Mouse (Mus musculus): ENCODE results near the gene Kcne3. TPM values are rescaled to one million over a fixed set of nuclear protein-coding genes. Genes with fewer than 3 reads are reported as not detected.

Kcne3 gene
- 0.60 and 0.98 TPM in 2 replicates for polyA plus RNA-seq (2015; fragmentation: Nextera tagmentation; extraction: Ambion mirVana)

- Histone ChIP-seq H3K4me1 (peaks cover 13% of the 10 kb centered on the region), H3K9me3 (no peaks in the 10 kb centered on the region), H3K36me3 (replicated peaks) (no peaks in the 10 kb centered on the region), H3K27me3 (replicated peaks) (peaks cover 41% of the 10 kb centered on the region), H3K4me2 (no peak within 1 kb of the TSS), H3K9ac (no peak within 1 kb of the TSS), H3K4me3 (no peak within 1 kb of the TSS), H3K27ac (no peak within 1 kb of the TSS)
- ATAC-seq (replicated peaks): no peak
- 87% methylated on average over 3 of the region's 3 CpGs for WGBS
Observed at GRCm38 (mm10) chr7:100176269-100176668, at the start of gene Kcne3. Gene Kcne3, plus strand, starts transcription at chr7:100176502.

- WGBS: 79% methylated on average over 7 of the region's 7 CpGs
- ATAC-seq (replicated peaks): no peak
Observed at GRCm38 (mm10) chr7:100126514-100126913, 49.8 kb upstream of the Kcne3 start.

GRCm38 (mm10) chr7:100128262-100129041, 47.9 kb upstream of the Kcne3 start:
- ATAC-seq (replicated peaks): no peak
- H3K4me2 ChIP-seq: no peak overlapping the region
- no peaks in the 10 kb centered on the region for H3K4me1 ChIP-seq
- H3K27me3 ChIP-seq (replicated peaks): no peaks in the 10 kb centered on the region
- WGBS: 92% methylated on average over 7 of the region's 7 CpGs
- no peaks in the 10 kb centered on the region for H3K9me3 ChIP-seq
- no peak overlapping the region for H3K4me3 ChIP-seq
- H3K9ac ChIP-seq: no peak overlapping the region
- no peaks in the 10 kb centered on the region for H3K36me3 ChIP-seq (replicated peaks)
- no peak overlapping the region for H3K27ac ChIP-seq

More at GRCm38 (mm10) chr7:100126514-100126913, 49.8 kb upstream of the Kcne3 start:
- Histone ChIP-seq H3K27ac (no peak overlapping the region), H3K9ac (no peak overlapping the region), H3K27me3 (replicated peaks) (no peaks in the 10 kb centered on the region), H3K4me1 (peaks cover 7% of the 10 kb centered on the region; the same call in 1 of the 2 replicates), H3K4me2 (no peak overlapping the region), H3K9me3 (no peaks in the 10 kb centered on the region), H3K4me3 (no peak overlapping the region), H3K36me3 (replicated peaks) (no peaks in the 10 kb centered on the region)

- H3K27me3 ChIP-seq (replicated peaks): no peaks in the 10 kb centered on the region
- no peak overlapping the region for H3K4me3 ChIP-seq
- H3K9ac ChIP-seq: no peak overlapping the region
- no peaks in the 10 kb centered on the region for H3K4me1 ChIP-seq
- H3K27ac ChIP-seq: no peak overlapping the region
- WGBS: 80% methylated on average over 6 of the region's 6 CpGs
- no peak for ATAC-seq (replicated peaks)
- H3K9me3 ChIP-seq: no peaks in the 10 kb centered on the region
- no peak overlapping the region for H3K4me2 ChIP-seq
- H3K36me3 ChIP-seq (replicated peaks): no peaks in the 10 kb centered on the region
Observed at GRCm38 (mm10) chr7:100130592-100130991, 45.7 kb upstream of the Kcne3 start.

GRCm38 (mm10) chr7:100132379-100132778, 43.9 kb upstream of the Kcne3 start:
- Histone ChIP-seq H3K36me3 (replicated peaks) (no peaks in the 10 kb centered on the region), H3K4me2 (no peak overlapping the region), H3K27me3 (replicated peaks) (no peaks in the 10 kb centered on the region), H3K4me1 (no peaks in the 10 kb centered on the region), H3K27ac (no peak overlapping the region), H3K4me3 (no peak overlapping the region), H3K9me3 (no peaks in the 10 kb centered on the region), H3K9ac (no peak overlapping the region)
- WGBS: 70% methylated on average over 1 of the region's 1 CpGs
- no peak for ATAC-seq (replicated peaks)

GRCm38 (mm10) chr7:100137038-100137437, 39.3 kb upstream of the Kcne3 start:
- H3K4me1 ChIP-seq: no peaks in the 10 kb centered on the region
- 82% methylated on average over 9 of the region's 9 CpGs for WGBS

GRCm38 (mm10) chr7:100138075-100138474, 38.2 kb upstream of the Kcne3 start:
- no peak for ATAC-seq (replicated peaks)
- Histone ChIP-seq H3K4me2 (no peak overlapping the region), H3K27ac (no peak overlapping the region), H3K27me3 (replicated peaks) (no peaks in the 10 kb centered on the region), H3K36me3 (replicated peaks) (no peaks in the 10 kb centered on the region), H3K9ac (no peak overlapping the region), H3K4me1 (no peaks in the 10 kb centered on the region), H3K9me3 (no peaks in the 10 kb centered on the region), H3K4me3 (no peak overlapping the region)
- 94% methylated on average over 4 of the region's 4 CpGs for WGBS

More at GRCm38 (mm10) chr7:100137038-100137437, 39.3 kb upstream of the Kcne3 start:
- no peaks in the 10 kb centered on the region for H3K27me3 ChIP-seq (replicated peaks)
- no peaks in the 10 kb centered on the region for H3K36me3 ChIP-seq (replicated peaks)
- no peak overlapping the region for H3K9ac ChIP-seq
- no peak overlapping the region for H3K4me3 ChIP-seq
- H3K27ac ChIP-seq: no peak overlapping the region
- no peaks in the 10 kb centered on the region for H3K9me3 ChIP-seq
- ATAC-seq (replicated peaks): no peak
- no peak overlapping the region for H3K4me2 ChIP-seq

- H3K4me1 ChIP-seq: no peaks in the 10 kb centered on the region
- no peaks in the 10 kb centered on the region for H3K9me3 ChIP-seq
- no peaks in the 10 kb centered on the region for H3K36me3 ChIP-seq (replicated peaks)
- 59% methylated on average over 1 of the region's 1 CpGs for WGBS
- no peak overlapping the region for H3K9ac ChIP-seq
- H3K4me2 ChIP-seq: no peak overlapping the region
- no peak overlapping the region for H3K4me3 ChIP-seq
- H3K27ac ChIP-seq: no peak overlapping the region
- H3K27me3 ChIP-seq (replicated peaks): no peaks in the 10 kb centered on the region
- ATAC-seq (replicated peaks): no peak
Observed at GRCm38 (mm10) chr7:100140591-100140990, 35.7 kb upstream of the Kcne3 start.

GRCm38 (mm10) chr7:100148586-100148985, 27.7 kb upstream of the Kcne3 start:
- no peaks in the 10 kb centered on the region for H3K4me1 ChIP-seq

GRCm38 (mm10) chr7:100150086-100150485, 26.2 kb upstream of the Kcne3 start:
- Histone ChIP-seq H3K27ac (no peak overlapping the region), H3K36me3 (replicated peaks) (no peaks in the 10 kb centered on the region), H3K9me3 (no peaks in the 10 kb centered on the region), H3K9ac (no peak overlapping the region), H3K4me1 (no peaks in the 10 kb centered on the region), H3K4me2 (no peak overlapping the region), H3K27me3 (replicated peaks) (no peaks in the 10 kb centered on the region), H3K4me3 (no peak overlapping the region)
- WGBS: 63% methylated on average over 10 of the region's 10 CpGs
- no peak for ATAC-seq (replicated peaks)

More at GRCm38 (mm10) chr7:100148586-100148985, 27.7 kb upstream of the Kcne3 start:
- no peaks in the 10 kb centered on the region for H3K36me3 ChIP-seq (replicated peaks)
- no peak overlapping the region for H3K4me2 ChIP-seq
- H3K9ac ChIP-seq: no peak overlapping the region
- H3K9me3 ChIP-seq: no peaks in the 10 kb centered on the region
- H3K27me3 ChIP-seq (replicated peaks): no peaks in the 10 kb centered on the region
- 91% methylated on average over 4 of the region's 4 CpGs for WGBS
- no peak for ATAC-seq (replicated peaks)
- H3K27ac ChIP-seq: no peak overlapping the region
- no peak overlapping the region for H3K4me3 ChIP-seq

GRCm38 (mm10) chr7:100150626-100151025, 25.7 kb upstream of the Kcne3 start:
- H3K36me3 ChIP-seq (replicated peaks): no peaks in the 10 kb centered on the region
- H3K9ac ChIP-seq: no peak overlapping the region
- H3K9me3 ChIP-seq: no peaks in the 10 kb centered on the region
- ATAC-seq (replicated peaks): no peak
- H3K27me3 ChIP-seq (replicated peaks): no peaks in the 10 kb centered on the region
- H3K27ac ChIP-seq: no peak overlapping the region
- no peak overlapping the region for H3K4me2 ChIP-seq
- WGBS: 83% methylated on average over 11 of the region's 11 CpGs
- H3K4me3 ChIP-seq: no peak overlapping the region
- H3K4me1 ChIP-seq: no peaks in the 10 kb centered on the region

- H3K9me3 ChIP-seq: no peaks in the 10 kb centered on the region
- no peak overlapping the region for H3K27ac ChIP-seq
- no peak overlapping the region for H3K4me2 ChIP-seq
- no peak overlapping the region for H3K4me3 ChIP-seq
- 0 out of 2 replicates have a peak, but pooled peaks cover 3% of the 10 kb centered on the region for H3K27me3 ChIP-seq (replicated peaks)
- no peak overlapping the region for H3K9ac ChIP-seq
- ATAC-seq (replicated peaks): no peak
- H3K4me1 ChIP-seq: peaks cover 9% of the 10 kb centered on the region
- H3K36me3 ChIP-seq (replicated peaks): no peaks in the 10 kb centered on the region
- WGBS: 78% methylated on average over 4 of the region's 4 CpGs
Observed at GRCm38 (mm10) chr7:100157669-100158068, 18.6 kb upstream of the Kcne3 start.
